Mouse (Mus musculus) megakaryocyte, embryonic 14.5 days (primary cell): Measurements from ENCODE around the gene Gm13420. TPM values are rescaled to one million over a fixed set of nuclear protein-coding genes. Genes with fewer than 3 reads are reported as not detected.
"Not testable (repeated sequence)": the region's sequence is repeated elsewhere in the genome, so short reads cannot be mapped to it uniquely, and the experiment has no call there.

Source experiments
- H3K27me3 ChIP-seq: replicated peaks from 2 replicates; pipeline ENCODE3; 2012; ENCODE audit warnings: inconsistent platforms
- H3K36me3 ChIP-seq: replicated peaks from 2 replicates; pipeline ENCODE3; 2012; ENCODE audit warnings: low read length, inconsistent platforms, mixed read lengths
- H3K4me1 ChIP-seq: 2 replicates; pipeline ENCODE4 v1.6.1; 2012; ENCODE audit warnings: inconsistent platforms
- H3K4me3 ChIP-seq: replicated peaks from 2 replicates; pipeline ENCODE3; 2012; ENCODE audit warnings: moderate library complexity, mild to moderate bottlenecking, inconsistent platforms
- H3K9me3 ChIP-seq: 2 replicates; pipeline ENCODE4 v1.6.1; 2012; ENCODE audit warnings: inconsistent platforms
- FLI1 ChIP-seq: IDR thresholded peaks from 2 replicates; pipeline ENCODE4 v1.6.1; 2012; ENCODE audit warnings: low read length, inconsistent platforms, mixed read lengths
- GATA1 ChIP-seq: IDR thresholded peaks from 3 replicates; pipeline ENCODE4 v1.6.1; 2012; ENCODE audit warnings: mixed read lengths, low read length, inconsistent platforms, borderline replicate concordance
- polyA plus RNA-seq: library from polyadenylated mRNA; stranded (reverse); fragments of >175 nt; gene quantifications from 2 replicates; pipeline ENCODE4 v1.2.3, GENCODE M21; 2012; ENCODE audit warnings: low replicate concordance; ENCODE audit not compliant: insufficient read depth

Gene Gm13420
- polyA plus RNA-seq, 1 experiment: not detected

DNA sequence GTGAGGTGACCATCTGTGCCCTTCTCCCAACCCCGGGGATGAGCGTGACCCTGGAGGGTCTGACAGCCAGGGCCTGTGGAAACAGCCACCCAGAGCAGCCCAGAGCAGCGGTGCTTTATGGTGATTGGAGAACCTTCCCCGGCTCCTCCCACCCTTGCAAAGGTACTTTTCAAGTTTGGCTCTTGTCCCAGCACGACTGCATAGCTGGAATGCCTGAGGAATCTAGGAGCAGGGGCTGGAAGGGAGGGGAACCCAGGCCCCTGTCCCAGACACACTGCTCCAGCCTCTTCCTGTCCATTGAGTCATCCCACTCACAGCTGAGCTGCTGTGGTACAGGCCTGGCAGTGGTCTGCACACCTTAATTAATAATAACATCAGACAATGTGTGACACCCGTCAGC is 34.8 kb downstream of the Gm13420 start:
- Histone ChIP-seq H3K27me3 (no peaks in the 10 kb centered on the region), H3K36me3 (peaks cover 98% of the 10 kb centered on the region), H3K4me1 (peaks cover 25% of the 10 kb centered on the region), H3K9me3 (no peaks in the 10 kb centered on the region), H3K4me3 (no peak overlapping the region)
- no peak for TF ChIP-seq GATA1
- no peak for TF ChIP-seq FLI1

DNA sequence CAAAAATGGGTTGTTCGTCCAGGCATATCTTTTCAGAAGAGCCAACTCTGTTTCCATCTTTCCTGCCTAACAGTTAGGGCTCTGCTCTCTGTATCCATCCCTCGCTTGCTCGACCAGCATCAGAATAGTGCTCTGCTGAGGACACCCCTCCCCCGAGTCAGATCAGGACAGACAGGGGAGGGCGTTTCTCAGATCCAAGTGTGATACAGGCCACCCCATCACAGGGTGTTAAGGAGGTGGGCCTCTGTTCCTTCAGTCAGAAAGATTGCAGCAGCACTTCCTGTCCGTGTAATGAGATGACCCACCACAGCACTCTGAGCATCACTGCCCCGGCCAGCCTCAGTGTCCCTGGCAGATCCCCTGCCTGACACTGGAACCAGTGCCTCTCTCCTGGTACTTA is 35.3 kb downstream of the Gm13420 start:
- no peaks in the 10 kb centered on the region for H3K27me3 ChIP-seq

DNA sequence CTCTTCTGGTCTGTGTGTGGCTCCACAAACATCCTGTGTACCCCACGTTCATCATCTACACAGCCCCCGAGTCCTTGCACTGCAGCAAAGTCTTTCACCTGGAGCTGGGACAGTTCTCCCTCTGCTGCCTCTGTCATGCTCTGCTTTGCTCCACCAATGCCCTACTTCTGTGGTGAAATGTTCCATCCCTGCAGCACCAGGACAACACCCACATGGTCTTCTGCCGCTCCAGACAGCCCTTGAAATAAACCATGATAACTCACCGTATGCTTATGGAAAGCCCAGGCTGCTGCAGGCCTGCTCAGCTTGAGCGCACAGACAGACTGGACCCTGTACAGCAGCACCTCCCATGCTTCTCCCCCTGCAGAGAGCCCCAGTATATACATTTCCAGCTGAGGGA is 37.4 kb downstream of the Gm13420 start:
- peaks cover 92% of the 10 kb centered on the region for H3K36me3 ChIP-seq
- no peak overlapping the region for H3K4me3 ChIP-seq
- H3K9me3 ChIP-seq: no peaks in the 10 kb centered on the region
- no peaks in the 10 kb centered on the region for H3K27me3 ChIP-seq
- peaks cover 25% of the 10 kb centered on the region for H3K4me1 ChIP-seq
- TF ChIP-seq GATA1: no peak

More for the DNA sequence above, 35.3 kb downstream of the Gm13420 start:
- no peaks in the 10 kb centered on the region for H3K9me3 ChIP-seq
- TF ChIP-seq FLI1 (no peak), GATA1 (no peak)
- peaks cover 98% of the 10 kb centered on the region for H3K36me3 ChIP-seq
- no peak overlapping the region for H3K4me3 ChIP-seq
- H3K4me1 ChIP-seq: peaks cover 25% of the 10 kb centered on the region

DNA sequence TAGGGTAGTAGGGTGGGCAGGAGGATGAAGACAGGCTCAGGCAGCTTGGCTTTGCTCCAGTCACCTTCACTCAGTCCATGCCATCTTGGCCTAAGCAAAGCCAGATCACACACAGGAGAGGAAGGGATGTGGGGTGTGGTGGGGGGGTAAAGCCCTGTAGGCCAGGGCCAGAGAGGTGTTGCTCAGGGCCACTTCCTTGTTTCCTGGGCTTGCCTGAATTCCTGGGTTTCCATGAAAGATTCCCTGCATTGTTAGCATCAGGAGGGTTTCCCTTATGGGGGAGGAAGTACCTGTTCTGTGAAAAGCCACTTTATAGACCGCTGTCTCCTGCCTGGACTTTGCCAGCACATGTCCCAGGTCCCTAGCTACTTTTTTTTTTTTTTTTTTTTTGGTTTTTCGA is 38.0 kb downstream of the Gm13420 start:
- TF ChIP-seq FLI1 (no peak), GATA1 (no peak)
- H3K4me1 ChIP-seq: peaks cover 25% of the 10 kb centered on the region
- no peak overlapping the region for H3K4me3 ChIP-seq
- no peaks in the 10 kb centered on the region for H3K27me3 ChIP-seq
- no peaks in the 10 kb centered on the region for H3K9me3 ChIP-seq
- peaks cover 90% of the 10 kb centered on the region for H3K36me3 ChIP-seq

DNA sequence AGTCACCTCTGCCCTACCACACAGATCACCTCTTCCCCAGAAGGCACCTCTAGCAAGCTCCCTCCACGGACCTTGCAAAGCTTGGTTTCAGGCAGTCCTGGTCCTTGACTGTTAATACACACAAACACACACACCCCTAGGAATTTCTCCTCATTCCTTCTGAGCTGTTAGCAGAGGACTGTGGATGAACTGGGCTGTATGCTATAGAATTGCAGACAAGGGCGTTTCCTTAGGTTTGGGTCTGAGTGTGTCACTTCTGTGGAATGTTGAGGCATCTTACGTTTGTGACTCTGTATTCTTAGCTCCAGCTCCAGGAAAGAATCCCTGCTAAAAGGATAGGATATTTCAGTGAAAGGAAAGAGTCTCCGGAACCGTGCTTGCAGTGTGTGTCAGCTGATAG is 39.6 kb downstream of the Gm13420 start:
- peaks cover 88% of the 10 kb centered on the region for H3K36me3 ChIP-seq
- no peak overlapping the region for H3K4me3 ChIP-seq
- H3K27me3 ChIP-seq: no peaks in the 10 kb centered on the region
- no peaks in the 10 kb centered on the region for H3K9me3 ChIP-seq
- TF ChIP-seq GATA1: no peak
- no peak for TF ChIP-seq FLI1
- peaks cover 25% of the 10 kb centered on the region for H3K4me1 ChIP-seq

DNA sequence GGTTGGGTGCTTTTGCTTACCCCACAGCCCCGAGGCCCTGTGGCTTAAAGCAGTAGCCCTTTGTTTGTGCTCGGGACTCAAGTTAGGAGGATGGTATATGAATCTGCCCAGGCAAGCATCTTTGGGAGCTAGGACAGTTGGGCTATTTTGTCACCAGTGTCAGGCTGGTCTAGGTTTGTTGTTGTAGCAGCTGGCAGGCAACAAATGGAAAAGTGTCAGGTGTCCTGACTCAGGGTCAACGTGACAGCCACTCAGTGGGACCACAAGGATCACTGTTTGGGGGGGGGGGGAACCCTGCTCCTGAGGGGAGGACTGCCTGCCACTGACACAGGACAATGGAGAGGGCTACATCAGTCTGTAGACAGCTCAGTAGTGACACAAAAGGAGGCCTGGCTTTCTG is 40.4 kb downstream of the Gm13420 start:
- Histone ChIP-seq H3K4me1 (peaks cover 21% of the 10 kb centered on the region), H3K27me3 (no peaks in the 10 kb centered on the region), H3K4me3 (no peak overlapping the region), H3K36me3 (peaks cover 88% of the 10 kb centered on the region), H3K9me3 (no peaks in the 10 kb centered on the region)
- TF ChIP-seq FLI1 (no peak), GATA1 (no peak)

DNA sequence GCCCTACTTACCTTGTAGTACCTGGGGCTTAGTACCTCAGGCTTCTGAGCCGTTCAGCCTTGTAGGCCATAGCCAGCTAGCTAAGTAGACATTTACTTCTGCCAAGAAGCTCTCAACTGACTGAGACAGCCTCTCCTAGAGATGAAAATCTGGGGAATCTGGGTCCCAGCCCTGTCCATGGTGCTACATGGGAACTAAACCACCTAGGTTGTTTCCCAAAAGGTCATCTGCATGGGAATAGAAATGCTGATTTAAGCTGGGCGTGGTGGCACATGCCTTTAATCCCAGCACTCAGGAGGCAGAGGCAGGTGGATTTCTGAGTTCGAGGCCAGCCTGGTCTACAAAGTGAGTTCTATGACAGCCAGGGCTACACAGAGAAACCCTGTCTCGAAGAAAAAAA is 43.3 kb downstream of the Gm13420 start:
- H3K4me1 ChIP-seq, H3K4me3 ChIP-seq, H3K27me3 ChIP-seq, H3K9me3 ChIP-seq: not testable (repeated sequence)
- peaks cover 90% of the 10 kb centered on the region for H3K36me3 ChIP-seq

DNA sequence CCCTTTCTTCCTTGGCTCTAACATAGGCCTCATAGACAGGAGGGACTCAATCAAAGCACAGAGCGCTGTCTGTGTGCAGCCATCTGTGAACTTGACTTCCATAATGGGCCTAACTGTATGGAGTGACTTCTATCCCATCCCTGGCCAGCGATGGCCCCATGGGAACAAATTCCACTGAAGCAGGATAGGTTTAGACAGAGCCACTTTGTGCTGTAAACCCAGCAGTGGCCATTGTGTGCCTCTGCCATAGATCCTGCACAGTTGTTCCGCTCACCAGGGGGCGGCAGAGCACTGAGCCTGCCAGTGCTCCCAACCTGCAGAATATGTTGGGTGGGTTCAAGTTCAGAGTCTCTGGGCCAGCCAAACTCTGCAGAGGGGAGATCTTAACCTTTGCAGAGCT is 43.8 kb downstream of the Gm13420 start:
- no peaks in the 10 kb centered on the region for H3K27me3 ChIP-seq
- H3K9me3 ChIP-seq: no peaks in the 10 kb centered on the region
- peaks cover 90% of the 10 kb centered on the region for H3K36me3 ChIP-seq
- H3K4me3 ChIP-seq: no peak overlapping the region
- H3K4me1 ChIP-seq: peaks cover 3% of the 10 kb centered on the region; the same call in 1 of the 2 replicates
- no peak for TF ChIP-seq GATA1
- TF ChIP-seq FLI1: no peak

DNA sequence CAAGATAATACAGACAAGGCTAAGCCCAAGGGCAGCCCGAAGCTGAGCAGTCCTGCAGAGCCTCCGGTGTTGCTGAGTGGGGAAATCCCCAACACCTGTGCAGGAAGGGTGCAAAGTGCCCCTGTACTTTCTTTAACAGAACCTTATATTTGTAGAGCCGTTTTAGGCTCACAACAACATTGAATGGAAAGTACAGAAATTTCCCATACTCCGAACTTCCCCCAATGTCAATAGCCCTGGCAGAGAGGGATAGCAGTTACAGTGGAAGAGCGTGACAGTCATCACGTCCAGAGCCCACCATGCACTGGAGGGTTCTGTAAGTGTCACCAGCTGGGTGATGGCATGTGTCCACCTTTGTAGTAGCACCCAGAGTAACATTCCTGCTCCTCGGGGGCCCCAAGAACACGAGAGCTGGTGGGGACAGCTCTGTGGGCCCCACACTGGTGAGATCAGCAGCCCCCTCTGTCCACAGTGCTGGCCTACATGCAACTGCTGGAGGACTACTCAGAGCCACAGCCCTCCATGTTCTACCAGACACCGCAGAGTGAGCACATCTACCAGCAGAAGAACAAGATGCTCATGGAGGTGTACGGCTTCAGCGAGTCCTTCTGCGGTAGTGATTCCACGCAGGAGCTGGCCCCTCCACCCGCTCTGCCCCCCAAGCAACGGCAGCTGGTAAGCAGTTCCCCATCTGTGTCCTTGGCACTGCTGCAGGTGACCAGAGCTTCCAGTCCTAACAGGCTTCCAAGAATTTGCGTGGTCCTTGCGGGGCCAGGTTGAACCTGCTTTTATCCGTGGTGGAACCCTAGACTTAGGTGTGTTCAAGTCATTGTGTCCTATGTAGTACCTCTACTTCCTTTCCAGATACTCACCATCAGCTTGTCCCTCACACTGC is 44.5 kb downstream of the Gm13420 start:
- H3K4me3 ChIP-seq: no peak overlapping the region
- H3K9me3 ChIP-seq: no peaks in the 10 kb centered on the region
- peaks cover 3% of the 10 kb centered on the region; the same call in 1 of the 2 replicates for H3K4me1 ChIP-seq
- H3K36me3 ChIP-seq: peaks cover 90% of the 10 kb centered on the region
- no peaks in the 10 kb centered on the region for H3K27me3 ChIP-seq
- TF ChIP-seq FLI1 (no peak), GATA1 (no peak)

DNA sequence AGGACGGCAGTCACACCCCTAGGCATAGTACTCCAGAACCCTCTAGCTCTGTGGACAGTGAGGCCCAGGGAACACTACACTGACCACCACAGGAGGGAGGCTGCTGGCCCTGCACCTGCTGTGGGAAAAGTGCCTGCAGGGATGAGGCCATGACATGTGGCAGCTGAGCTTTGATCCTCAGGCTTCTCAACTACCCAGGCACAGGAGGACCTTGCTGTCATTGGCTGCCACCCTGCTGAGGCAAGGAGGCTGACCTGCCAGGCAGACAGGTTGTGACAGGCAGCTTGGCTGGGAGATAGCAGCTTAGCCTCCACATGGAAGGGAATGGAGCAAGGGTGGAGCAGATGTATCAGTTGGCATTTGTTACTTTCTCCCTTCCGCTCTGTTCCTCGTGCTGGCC is 46.0 kb downstream of the Gm13420 start:
- H3K4me1 ChIP-seq: peaks cover 8% of the 10 kb centered on the region; the same call in 1 of the 2 replicates

More for the DNA sequence above, 46.0 kb downstream of the Gm13420 start:
- H3K36me3 ChIP-seq: peaks cover 92% of the 10 kb centered on the region
- no peak for TF ChIP-seq FLI1
- no peak for TF ChIP-seq GATA1
- H3K4me3 ChIP-seq: peak overlapping the region; percentile 20
- H3K9me3 ChIP-seq: no peaks in the 10 kb centered on the region
- no peaks in the 10 kb centered on the region for H3K27me3 ChIP-seq
